Mouse (Mus musculus): ENCODE results near the gene Atp5c1. TPM values are rescaled to one million over a fixed set of nuclear protein-coding genes. Genes with fewer than 3 reads are reported as not detected.

Gene Atp5c1
- 528 and 534 TPM in 2 replicates for polyA plus RNA-seq (2015; fragmentation: Nextera tagmentation; extraction: Ambion mirVana)

DNA sequence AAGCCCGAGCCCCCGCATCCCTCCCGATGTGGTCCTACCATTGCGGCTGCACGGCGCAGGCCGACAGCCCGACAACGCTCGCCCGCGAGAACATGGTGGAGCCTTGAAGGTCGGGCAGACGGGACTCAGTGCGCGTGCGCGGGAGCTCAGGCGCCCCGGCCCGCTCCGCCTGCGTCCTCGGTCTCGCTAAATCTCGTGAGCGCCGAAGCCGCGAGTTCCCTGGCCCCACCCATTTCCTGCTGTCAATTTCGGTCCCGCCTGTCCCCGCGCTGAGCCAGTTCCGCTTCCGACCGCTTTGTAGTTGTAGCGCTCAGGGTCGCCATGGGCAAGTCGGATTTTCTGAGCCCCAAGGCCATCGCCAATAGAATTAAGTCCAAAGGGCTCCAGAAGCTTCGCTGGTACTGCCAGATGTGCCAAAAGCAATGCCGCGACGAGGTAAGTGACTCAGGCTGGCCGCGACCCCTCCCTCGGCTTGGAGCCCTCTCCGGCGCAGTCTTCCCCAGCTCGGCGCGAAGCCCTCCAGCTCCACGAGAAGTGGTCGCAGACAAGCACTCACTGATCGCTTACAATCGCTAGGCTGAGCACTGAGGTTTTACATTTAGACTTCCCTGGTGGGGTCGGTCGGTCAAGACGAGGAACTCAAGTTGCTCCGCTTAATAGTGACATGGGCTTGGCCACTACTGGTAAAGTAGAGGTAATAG lies at the start of gene Atp5c1, which contains the start of gene Kin:
Atp5c1 (minus strand) TSS at position 201 of the 701 bp plus-strand sequence.
Kin (plus strand) TSS at position 284 of the 701 bp plus-strand sequence.
- Histone ChIP-seq H3K4me3 (peak within 1 kb of the TSS; percentile 93), H3K9me3 (no peaks in the 10 kb centered on the region), H3K27me3 (no peaks in the 10 kb centered on the region), H3K36me3 (peaks cover 13% of the 10 kb centered on the region), H3K27ac (peak within 1 kb of the TSS; percentile 87), H3K9ac (peak within 1 kb of the TSS; percentile 99), H3K4me1 (peaks cover 29% of the 10 kb centered on the region), H3K4me2 (replicated peaks) (peak within 1 kb of the TSS; percentile 72)
- peak; percentile 97 for ATAC-seq (ENCODE audit: low FRiP score, low read depth)
- WGBS, result under 1% methylated on average over 61 of the region's 61 CpGs

DNA sequence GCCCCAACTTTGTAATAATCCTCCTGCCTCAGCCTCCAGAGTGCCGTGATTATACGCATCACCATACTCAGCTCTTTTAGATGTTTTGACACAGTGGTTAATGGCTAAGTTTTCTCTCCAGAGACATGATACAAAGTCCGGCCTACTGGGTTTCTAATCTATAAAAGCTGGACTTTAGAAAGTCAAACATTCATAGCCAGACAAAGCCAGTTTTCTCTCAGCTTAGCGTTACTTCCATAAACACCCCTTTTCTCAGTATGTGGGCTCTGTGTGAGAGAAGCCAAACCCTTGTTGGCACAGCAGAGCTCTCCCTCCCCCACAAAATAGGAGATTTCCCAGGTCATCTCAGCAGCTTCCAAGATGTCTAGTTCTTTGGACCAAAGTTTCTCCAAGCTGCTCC lies 48.3 kb upstream of the Atp5c1 start:
- H3K4me1 ChIP-seq, result no peaks in the 10 kb centered on the region
- no peak for ATAC-seq (ENCODE audit: low FRiP score, low read depth)
- no peaks in the 10 kb centered on the region for H3K36me3 ChIP-seq
- no peaks in the 10 kb centered on the region for H3K9me3 ChIP-seq
- no peak overlapping the region for H3K27ac ChIP-seq
- no peaks in the 10 kb centered on the region for H3K27me3 ChIP-seq
- H3K4me3 ChIP-seq, result no peak overlapping the region
- H3K9ac ChIP-seq, result no peak overlapping the region
- H3K4me2 ChIP-seq (replicated peaks), result no peak overlapping the region
- WGBS, result 76% methylated on average over 4 of the region's 4 CpGs

DNA sequence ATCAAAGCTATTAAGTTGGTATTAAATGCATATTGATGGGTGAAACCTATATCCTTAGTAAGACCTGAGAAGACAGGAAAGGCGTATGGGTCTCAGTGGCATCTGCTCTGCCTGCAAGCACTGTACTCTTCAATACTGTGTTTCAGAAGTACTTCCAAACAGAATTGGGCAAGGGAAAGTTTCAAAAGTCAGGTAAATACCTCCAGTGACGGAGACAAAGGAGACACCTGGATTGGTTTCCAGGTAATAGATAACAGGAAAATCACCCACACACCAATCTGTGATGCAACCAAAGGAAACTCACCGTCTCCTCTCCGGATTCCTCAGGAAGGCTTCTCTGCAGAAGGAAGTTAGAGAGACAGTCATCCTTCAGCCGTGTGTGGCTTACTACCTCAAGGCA lies 47.2 kb upstream of the Atp5c1 start:
- no peak overlapping the region for H3K9ac ChIP-seq
- H3K4me1 ChIP-seq, result no peaks in the 10 kb centered on the region
- WGBS, result 85% methylated on average over 5 of the region's 5 CpGs
- no peak overlapping the region for H3K4me2 ChIP-seq (replicated peaks)
- H3K27ac ChIP-seq, result no peak overlapping the region
- no peaks in the 10 kb centered on the region for H3K9me3 ChIP-seq
- no peaks in the 10 kb centered on the region for H3K36me3 ChIP-seq
- no peak overlapping the region for H3K4me3 ChIP-seq
- no peak for ATAC-seq (ENCODE audit: low FRiP score, low read depth)
- H3K27me3 ChIP-seq, result no peaks in the 10 kb centered on the region

DNA sequence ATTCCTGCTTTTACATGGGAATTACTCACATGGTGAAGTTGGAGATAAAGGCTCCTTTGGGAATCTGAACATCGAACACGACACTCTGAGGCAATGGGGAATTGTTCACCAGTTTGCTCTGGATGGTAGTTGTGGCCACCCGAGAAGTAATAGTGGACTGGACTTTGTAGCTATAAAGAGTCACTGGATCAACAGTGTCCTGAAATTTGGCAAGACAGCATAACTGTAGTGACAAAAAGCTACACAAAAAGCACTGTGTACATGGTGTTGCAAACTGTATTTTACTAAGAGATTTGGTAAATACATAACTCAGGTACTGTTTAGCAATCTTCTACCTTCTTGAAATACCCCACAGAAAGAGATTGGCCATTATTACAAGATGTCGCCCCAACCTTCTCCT lies 45.8 kb upstream of the Atp5c1 start:
- H3K4me1 ChIP-seq, result no peaks in the 10 kb centered on the region
- no peak overlapping the region for H3K4me3 ChIP-seq
- H3K9me3 ChIP-seq, result no peaks in the 10 kb centered on the region
- H3K27ac ChIP-seq, result no peak overlapping the region
- no peaks in the 10 kb centered on the region for H3K36me3 ChIP-seq
- no peak for ATAC-seq (ENCODE audit: low FRiP score, low read depth)
- no peak overlapping the region for H3K4me2 ChIP-seq (replicated peaks)
- H3K27me3 ChIP-seq, result no peaks in the 10 kb centered on the region
- WGBS, result 86% methylated on average over 4 of the region's 4 CpGs
- no peak overlapping the region for H3K9ac ChIP-seq

DNA sequence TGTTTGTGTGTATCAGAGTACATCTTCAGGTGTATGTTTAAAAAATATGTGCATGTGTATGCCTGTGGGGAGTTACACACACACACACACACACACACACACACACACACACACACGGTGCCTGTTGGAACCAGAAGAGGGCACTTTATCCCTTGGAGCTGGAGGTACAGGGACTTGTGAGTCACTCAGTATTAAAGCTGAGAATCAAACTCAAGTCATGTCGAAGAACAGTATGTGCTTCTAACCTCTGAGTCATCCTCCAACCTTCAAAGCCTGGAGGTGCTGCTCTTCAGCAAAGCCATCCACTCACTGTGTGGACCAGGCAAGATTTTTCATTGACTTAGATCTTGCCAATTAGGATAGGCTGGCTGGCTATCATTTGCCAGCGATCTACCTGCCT lies 41.5 kb upstream of the Atp5c1 start:
- Histone ChIP-seq H3K4me1 (no peaks in the 10 kb centered on the region), H3K27ac (no peak overlapping the region), H3K4me2 (replicated peaks) (no peak overlapping the region), H3K27me3 (no peaks in the 10 kb centered on the region), H3K36me3 (no peaks in the 10 kb centered on the region), H3K9me3 (no peaks in the 10 kb centered on the region), H3K9ac (no peak overlapping the region), H3K4me3 (no peak overlapping the region)
- 66% methylated on average over 3 of the region's 3 CpGs for WGBS
- no peak for ATAC-seq (ENCODE audit: low FRiP score, low read depth)

DNA sequence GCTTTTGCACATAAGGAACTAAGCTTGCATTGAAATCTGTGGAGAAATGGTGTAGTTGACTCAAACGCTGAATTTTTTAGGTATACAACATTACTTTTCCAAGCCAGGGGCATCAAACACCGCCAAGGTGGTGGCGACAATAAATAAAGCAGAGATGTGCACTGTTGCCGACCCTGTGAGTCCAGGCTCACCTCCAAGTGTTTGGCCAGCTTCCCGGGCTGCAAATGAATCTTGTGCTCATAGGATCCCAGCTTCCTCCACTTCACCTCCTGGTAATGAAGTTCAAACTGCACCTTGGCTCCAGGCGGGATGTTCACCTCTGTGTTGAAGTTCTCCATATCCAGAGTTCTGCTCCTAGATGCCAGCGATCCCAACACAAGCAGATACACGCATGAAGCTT lies 39.0 kb upstream of the Atp5c1 start:
- no peaks in the 10 kb centered on the region for H3K9me3 ChIP-seq
- no peak overlapping the region for H3K9ac ChIP-seq
- H3K27me3 ChIP-seq, result no peaks in the 10 kb centered on the region
- H3K4me3 ChIP-seq, result no peak overlapping the region
- ATAC-seq (ENCODE audit: low FRiP score, low read depth), result no peak
- H3K4me2 ChIP-seq (replicated peaks), result no peak overlapping the region
- WGBS, result 78% methylated on average over 8 of the region's 8 CpGs
- no peak overlapping the region for H3K27ac ChIP-seq
- H3K4me1 ChIP-seq, result no peaks in the 10 kb centered on the region
- H3K36me3 ChIP-seq, result no peaks in the 10 kb centered on the region

DNA sequence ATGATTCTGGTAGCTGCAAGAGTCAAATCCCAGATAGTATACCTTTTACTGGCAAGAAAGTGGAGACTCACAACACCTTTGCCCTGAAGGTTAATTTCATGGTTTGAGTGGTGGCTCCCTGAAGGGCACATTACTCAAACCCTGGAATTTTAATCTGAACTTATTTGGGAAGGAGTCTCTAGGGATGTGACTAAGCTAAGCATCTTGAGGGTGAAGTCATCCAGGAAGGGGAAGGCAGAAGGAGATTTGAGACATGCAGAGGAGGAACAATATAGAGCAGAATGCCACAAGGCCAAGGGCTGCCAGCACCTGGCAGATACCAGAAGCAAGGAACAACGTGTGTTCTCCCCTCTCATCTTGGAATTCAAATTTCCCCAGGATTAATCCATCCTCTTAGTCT lies 38.4 kb upstream of the Atp5c1 start:
- H3K4me2 ChIP-seq (replicated peaks), result no peak overlapping the region
- no peaks in the 10 kb centered on the region for H3K9me3 ChIP-seq
- 60% methylated on average over 1 of the region's 1 CpGs for WGBS
- no peaks in the 10 kb centered on the region for H3K4me1 ChIP-seq
- no peak overlapping the region for H3K4me3 ChIP-seq
- H3K36me3 ChIP-seq, result no peaks in the 10 kb centered on the region
- no peaks in the 10 kb centered on the region for H3K27me3 ChIP-seq
- no peak overlapping the region for H3K9ac ChIP-seq
- no peak overlapping the region for H3K27ac ChIP-seq
- ATAC-seq (ENCODE audit: low FRiP score, low read depth), result no peak

DNA sequence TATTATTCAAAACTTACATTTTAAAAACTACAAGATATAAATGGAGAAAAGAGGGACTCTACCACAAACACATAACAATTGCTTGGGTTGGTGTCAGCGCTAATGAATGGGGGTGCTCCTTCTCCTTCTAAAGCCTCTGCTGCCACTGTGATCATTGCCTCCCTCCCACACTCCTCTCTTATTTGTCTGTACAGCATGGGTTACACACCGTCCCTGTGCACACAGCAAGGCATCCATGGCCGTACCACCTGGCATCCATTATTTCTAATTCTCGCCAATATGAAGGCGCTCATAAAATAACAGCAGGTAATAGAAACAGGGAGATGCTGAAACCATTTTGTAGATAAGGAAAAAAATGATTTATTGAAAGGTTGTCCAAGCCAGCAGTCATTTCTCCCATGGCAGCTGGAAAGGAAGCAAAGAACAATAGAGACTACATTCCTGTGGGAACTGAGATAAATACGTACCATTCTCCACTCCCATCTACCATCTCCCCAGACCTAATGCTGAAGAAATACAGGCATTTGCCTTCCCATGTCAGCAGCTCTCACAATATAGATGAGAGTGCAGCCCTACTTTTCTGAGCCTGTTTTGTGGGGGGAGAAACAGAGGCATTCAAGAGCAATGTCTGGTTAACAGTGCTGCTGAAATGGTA lies 28.4 kb upstream of the Atp5c1 start:
- WGBS, result 41% methylated on average over 6 of the region's 6 CpGs
- ATAC-seq (ENCODE audit: low FRiP score, low read depth), result no peak

DNA sequence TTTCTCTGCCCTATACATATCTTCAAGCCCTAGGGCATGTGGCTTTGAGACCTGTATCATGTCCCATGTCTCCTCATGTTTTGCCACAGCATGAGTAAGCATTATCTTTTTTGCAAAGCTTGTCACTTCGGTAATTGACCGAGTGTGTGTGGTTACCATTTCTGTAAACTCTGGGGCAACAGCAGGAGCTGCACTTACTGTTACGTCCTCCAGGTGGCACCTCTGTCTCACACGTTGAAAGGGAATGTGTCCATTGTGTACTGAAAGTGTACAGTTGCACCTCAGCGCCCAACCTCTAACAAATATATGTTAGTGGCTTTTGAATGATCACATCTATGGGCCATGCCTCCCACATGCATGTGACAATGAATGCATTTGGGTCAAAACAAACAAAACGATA lies 20.9 kb upstream of the Atp5c1 start:
- Histone ChIP-seq H3K9ac (no peak overlapping the region), H3K4me1 (no peaks in the 10 kb centered on the region), H3K9me3 (no peaks in the 10 kb centered on the region), H3K27ac (no peak overlapping the region), H3K36me3 (no peaks in the 10 kb centered on the region), H3K4me3 (no peak overlapping the region), H3K27me3 (peaks cover 4% of the 10 kb centered on the region; the same call in 1 of the 2 replicates), H3K4me2 (replicated peaks) (no peak overlapping the region)
- ATAC-seq (ENCODE audit: low FRiP score, low read depth), result peak; percentile 48; the same call in 1 of the 2 replicates
- 44% methylated on average over 6 of the region's 6 CpGs for WGBS

More for the DNA sequence above, 28.4 kb upstream of the Atp5c1 start:
- no peaks in the 10 kb centered on the region for H3K36me3 ChIP-seq
- no peak overlapping the region for H3K4me3 ChIP-seq
- H3K4me1 ChIP-seq, result 0 out of 2 replicates have a peak, but pooled peaks cover 7% of the 10 kb centered on the region
- H3K27ac ChIP-seq, result no peak overlapping the region
- H3K9ac ChIP-seq, result no peak overlapping the region
- no peaks in the 10 kb centered on the region for H3K27me3 ChIP-seq
- no peak overlapping the region for H3K4me2 ChIP-seq (replicated peaks)
- H3K9me3 ChIP-seq, result no peaks in the 10 kb centered on the region

DNA sequence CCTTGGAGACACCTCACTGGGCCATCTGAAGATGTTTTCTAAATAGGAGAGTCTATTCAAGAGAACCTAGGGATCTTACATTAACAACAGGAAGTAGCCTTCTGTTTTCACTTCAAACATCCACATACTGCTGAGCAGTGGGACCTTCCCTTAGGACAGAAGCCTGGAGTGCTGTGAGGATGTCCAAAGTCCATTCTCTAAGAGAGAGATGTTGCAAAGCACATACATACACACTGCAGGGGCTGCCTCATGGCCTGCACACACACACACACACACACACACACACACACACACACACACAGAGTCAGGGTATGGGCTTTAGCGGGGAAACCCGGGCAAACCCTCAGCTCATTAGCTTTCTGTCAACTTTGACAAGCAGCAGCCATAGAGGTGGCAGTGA lies 20.2 kb upstream of the Atp5c1 start:
- no peaks in the 10 kb centered on the region for H3K36me3 ChIP-seq
- no peak overlapping the region for H3K9ac ChIP-seq
- ATAC-seq (ENCODE audit: low FRiP score, low read depth), result no peak
- no peaks in the 10 kb centered on the region for H3K9me3 ChIP-seq
- 63% methylated on average over 2 of the region's 2 CpGs for WGBS
- no peaks in the 10 kb centered on the region for H3K4me1 ChIP-seq
- H3K27me3 ChIP-seq, result peaks cover 4% of the 10 kb centered on the region; the same call in 1 of the 2 replicates
- H3K27ac ChIP-seq, result no peak overlapping the region
- H3K4me3 ChIP-seq, result no peak overlapping the region
- no peak overlapping the region for H3K4me2 ChIP-seq (replicated peaks)

DNA sequence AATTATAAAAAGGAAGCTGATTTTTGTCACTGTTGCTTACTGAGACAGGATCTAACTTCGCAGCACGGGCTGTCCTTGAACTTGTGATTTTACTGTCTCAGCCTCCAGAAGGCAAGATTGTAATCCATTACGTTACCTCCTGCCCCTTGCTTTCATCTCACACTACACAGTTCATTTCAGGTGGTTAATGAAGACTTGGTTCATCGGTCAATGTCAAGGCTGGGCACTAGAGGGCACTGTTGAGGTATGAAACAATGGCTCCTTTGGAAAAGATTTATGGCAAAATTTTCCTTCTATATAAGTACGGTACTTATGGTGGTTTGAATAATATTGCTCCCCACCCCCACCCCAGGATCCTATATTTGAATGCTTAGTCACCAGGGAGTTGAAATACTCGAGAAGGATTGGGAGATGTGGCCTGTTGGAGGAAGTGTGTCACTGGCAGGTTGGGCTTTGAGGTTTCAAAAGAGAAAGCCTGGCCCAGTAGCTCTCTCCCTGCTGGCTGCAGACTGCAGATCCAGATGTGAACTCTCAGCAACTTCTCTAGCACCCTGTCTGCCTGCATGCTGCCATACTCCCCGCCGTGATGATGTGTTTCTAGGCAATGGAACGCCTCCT lies 18.4 kb upstream of the Atp5c1 start:
- Histone ChIP-seq H3K36me3 (0 out of 2 replicates have a peak, but pooled peaks cover 5% of the 10 kb centered on the region), H3K9me3 (no peaks in the 10 kb centered on the region), H3K4me2 (replicated peaks) (no peak overlapping the region), H3K27me3 (peaks cover 4% of the 10 kb centered on the region; the same call in 1 of the 2 replicates), H3K9ac (no peak overlapping the region), H3K27ac (no peak overlapping the region), H3K4me1 (no peaks in the 10 kb centered on the region), H3K4me3 (no peak overlapping the region)
- no peak for ATAC-seq (ENCODE audit: low FRiP score, low read depth)
- WGBS, result 32% methylated on average over 9 of the region's 9 CpGs

DNA sequence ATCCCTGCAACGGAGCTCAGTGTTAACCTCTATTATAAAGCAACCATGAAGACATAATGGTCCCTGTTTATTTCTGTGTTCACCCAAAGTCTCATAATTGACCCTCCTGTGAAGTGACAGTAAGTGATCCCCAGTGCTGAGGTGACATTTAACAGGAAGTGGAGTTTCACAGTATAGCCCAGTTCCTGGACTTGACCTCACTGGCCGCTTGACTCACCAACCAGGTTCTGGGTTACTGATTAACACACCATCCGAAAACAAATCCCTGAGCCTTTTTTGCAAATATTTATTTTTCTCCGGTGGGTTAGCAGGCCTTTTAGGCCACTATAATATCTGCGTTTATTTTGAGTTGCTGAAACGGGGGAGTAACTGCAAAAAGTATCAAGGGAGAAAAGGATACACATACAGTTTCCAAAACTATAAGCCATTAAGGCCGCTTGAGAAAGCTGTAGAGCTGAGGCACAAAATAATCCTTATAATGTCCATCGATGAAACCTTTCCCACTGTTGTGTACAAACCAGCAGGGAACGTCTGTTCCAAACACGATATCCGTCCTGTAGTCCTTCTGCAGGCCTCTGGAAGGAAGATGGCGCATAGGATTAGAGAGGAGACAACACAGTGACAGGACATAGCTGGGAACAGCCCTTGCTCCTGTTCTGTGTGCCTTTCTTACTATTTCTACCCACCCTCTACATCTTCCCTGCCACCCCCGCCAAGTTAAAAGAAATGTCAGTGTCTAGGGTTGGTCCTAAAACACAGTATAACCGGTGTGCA lies 14.2 kb upstream of the Atp5c1 start:
- peaks cover 39% of the 10 kb centered on the region for H3K36me3 ChIP-seq
- no peak overlapping the region for H3K27ac ChIP-seq
- no peak for ATAC-seq (ENCODE audit: low FRiP score, low read depth)
- H3K9me3 ChIP-seq, result no peaks in the 10 kb centered on the region
- H3K4me1 ChIP-seq, result no peaks in the 10 kb centered on the region
- H3K4me2 ChIP-seq (replicated peaks), result no peak overlapping the region
- whole genome bisulfite sequencing, result 87% methylated on average over 14 of the region's 14 CpGs
- H3K9ac ChIP-seq, result no peak overlapping the region
- H3K4me3 ChIP-seq, result no peak overlapping the region
- H3K27me3 ChIP-seq, result peaks cover 4% of the 10 kb centered on the region; the same call in 1 of the 2 replicates

Measured in limb, embryonic 13.5 days (tissue).